Mouse (Mus musculus) testis, postnatal 14 days (tissue): ENCODE results near the gene Msl3.
"Not testable (repeated sequence)": the region's sequence is repeated elsewhere in the genome, so short reads cannot be mapped to it uniquely, and the experiment has no call there.

ENCODE experiments used
- DNase-seq: peaks from one replicate; pipeline ENCODE4 v3.0.0; 2021; ENCODE audit warnings: low spot score

The Msl3 gene

GRCm38 (mm10) chrX:168673525-168674406, at the start of gene Msl3:
TSS of gene Msl3 (minus strand) at chrX:168673898.
- DNase-seq, result peak; percentile 71

GRCm38 (mm10) chrX:168717969-168718368, 44.3 kb upstream of the Msl3 start:
- DNase-seq, result no peak

- DNase-seq, result no peak
Observed at GRCm38 (mm10) chrX:168674407-168674962, 787 bp upstream of the Msl3 start.

DNA sequence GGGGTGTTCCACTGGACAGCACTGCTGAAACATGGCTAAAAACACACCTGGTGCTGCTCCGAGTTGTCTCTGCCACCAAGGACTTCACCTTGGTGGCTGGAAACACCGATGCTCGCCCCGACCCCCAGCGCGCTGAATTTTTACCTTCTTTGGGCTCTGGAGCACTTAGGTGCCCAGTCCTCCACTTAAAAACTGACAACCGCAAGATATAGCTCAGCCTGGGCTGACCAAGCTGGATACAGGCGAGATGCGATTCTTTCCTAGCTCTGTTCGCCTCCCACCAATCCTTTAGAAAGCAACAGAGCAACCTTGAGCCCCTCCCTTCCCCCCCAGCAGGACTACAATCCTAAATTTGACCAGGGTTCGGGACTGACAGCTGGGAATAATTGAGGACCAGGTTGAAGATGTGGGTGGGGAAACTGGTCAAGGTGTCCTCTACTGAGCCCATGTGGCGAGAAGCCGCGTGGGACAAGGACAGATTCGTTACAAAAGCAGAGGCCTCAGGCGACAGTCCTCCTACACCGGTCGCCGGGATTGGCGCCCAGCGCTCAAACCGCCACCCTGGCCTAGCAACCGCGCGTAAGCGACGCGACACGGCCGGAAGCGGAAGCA, 679 bp downstream of the Msl3 start:
- no peak for DNase-seq

- DNase-seq, result peak; percentile 50
Observed at GRCm38 (mm10) chrX:168672425-168672824, 1.3 kb downstream of the Msl3 start.

DNA sequence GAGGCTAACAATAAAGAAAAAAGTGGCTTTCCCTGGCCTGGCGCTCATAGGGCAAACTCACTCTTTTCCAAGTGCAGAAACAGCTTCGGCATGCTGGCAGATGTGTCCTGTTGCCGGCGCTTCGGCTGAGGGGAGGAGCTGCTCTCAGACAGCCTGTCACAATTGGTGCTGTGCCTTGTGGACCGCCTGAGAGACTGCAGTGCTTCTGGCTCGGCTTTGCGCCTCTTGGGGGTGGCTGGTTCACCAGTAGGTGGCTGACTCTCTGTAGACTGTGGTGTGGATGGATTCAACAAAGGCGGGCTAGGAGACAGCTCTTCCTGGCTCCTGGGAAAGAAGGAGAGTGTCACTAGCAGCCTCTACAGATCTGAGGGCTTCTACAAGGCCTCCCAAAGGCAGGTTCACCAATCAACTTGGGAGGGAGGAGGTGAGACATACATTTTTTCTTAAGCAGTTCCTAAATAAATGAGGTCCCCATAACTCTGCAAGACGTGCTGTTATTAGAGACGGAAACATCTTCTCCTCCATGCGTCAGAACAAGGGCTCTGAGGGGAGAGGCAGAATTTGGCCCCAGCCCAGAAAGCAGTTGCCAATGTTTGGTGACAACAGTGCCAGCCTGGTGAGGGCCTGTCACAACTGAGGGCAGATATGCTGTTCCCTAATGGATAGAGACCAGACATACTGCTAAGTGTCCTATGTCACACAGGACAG, 9.6 kb downstream of the Msl3 start:
- peak; percentile 3 for DNase-seq

DNA sequence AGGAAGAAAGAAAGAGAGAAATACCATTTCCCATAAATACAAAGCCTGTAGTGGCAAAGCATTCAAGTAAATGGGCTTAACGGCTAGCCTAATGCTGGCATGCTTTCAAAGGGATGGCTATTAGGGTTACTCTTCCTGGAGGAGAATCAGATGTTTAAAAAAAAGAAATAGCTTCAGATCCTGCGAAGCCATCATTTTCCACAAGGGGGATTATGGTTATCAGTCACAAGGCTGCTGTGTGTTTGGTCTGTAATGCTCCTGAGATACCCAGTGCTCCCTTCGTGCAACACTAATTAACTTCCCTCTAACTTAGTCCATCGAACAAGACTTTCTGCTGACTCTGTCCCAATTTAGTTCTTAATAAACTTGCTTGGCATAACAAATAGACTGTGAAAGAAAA, 13.5 kb downstream of the Msl3 start:
- no peak for DNase-seq

- not testable (repeated sequence) for DNase-seq
Observed at GRCm38 (mm10) chrX:168659803-168660202, 13.9 kb downstream of the Msl3 start.

DNA sequence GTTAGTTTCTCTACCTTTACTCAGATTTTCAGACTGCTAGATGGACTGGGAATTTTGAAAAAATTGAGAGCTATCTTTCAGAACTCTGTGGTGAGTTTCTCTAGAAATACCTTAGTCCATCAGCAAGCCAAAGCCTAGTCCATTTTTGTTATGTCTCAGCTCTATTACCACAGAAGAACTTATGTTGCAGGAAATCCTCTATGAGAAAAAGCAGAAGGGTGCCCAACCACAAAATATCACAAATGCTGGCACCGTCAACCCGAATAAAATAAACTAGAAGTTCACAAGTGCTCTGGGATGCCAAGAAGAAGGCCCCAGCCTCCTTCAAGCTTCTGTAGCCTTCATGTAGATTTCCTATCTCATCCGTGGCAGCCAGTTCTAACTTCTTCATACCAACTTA, 14.4 kb downstream of the Msl3 start:
- no peak for DNase-seq

GRCm38 (mm10) chrX:168657795-168658194, 15.9 kb downstream of the Msl3 start:
- no peak for DNase-seq

- no peak for DNase-seq
Observed at GRCm38 (mm10) chrX:168649336-168649735, 24.4 kb downstream of the Msl3 start.

GRCm38 (mm10) chrX:168647746-168648145, 26.0 kb downstream of the Msl3 start:
- DNase-seq, result no peak

GRCm38 (mm10) chrX:168643451-168643850, 30.2 kb downstream of the Msl3 start:
- DNase-seq, result no peak

DNA sequence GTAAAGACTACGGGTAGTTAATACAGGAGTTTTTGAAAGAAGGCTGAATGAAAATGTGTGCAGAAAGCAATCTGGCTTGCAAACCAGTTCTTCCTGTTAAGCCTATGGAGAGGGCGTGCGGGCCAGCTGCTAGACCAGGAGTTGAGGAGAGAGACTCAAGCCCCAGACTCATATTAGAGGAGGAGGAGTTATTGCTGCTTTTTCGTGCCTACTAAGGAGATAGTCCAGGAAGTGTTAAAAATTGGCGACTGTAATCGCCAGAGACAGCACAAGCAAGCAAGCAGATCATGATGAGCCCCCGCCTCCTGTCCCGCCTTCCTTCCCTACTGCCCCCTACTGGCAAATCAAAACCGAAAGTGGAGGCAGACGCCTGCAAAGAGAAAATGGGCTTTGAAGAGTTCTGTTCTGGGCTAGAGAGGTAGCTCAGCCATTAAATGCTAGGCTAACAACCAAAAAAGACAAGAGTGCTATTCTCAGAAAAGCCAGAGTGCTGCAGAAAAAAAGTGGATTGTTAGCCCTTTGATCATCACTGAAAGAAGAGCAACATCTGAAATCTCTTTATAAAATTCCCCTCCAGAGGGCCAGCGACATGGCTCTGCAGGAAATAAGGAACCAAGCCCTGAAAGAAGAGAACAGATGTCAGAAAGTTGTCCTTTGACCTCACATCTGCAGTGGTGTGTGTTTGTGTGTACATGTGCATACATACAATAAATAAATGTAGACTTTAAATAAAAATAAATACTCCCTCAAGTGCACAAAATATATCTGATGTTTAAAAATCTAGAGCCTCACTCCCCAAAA, 33.9 kb downstream of the Msl3 start:
- peak; percentile 21 for DNase-seq
